Mouse (Mus musculus) MEL-GATA-1-ER (cell line): ENCODE results near the gene Srrm1.
A peak's percentile ranks its signal among the peaks of the same experiment; 100 is the strongest.

Source experiments
- DNase-seq: peaks from one replicate; pipeline ENCODE4 v3.0.0-alpha.2; 2012; ENCODE audit warnings: low read depth; ENCODE audit errors: extremely low read depth

The Srrm1 gene

GRCm38 (mm10) chr4:135273307-135273682 is 79.8 kb downstream of the Srrm1 start:
- DNase-seq = no peak

- DNase-seq = peak; percentile 84
Measured at GRCm38 (mm10) chr4:135272640-135273306, 80.3 kb downstream of the Srrm1 start, which contains the start of gene Clic4. TSS of gene Clic4 (minus strand) at chr4:135272814.

DNA sequence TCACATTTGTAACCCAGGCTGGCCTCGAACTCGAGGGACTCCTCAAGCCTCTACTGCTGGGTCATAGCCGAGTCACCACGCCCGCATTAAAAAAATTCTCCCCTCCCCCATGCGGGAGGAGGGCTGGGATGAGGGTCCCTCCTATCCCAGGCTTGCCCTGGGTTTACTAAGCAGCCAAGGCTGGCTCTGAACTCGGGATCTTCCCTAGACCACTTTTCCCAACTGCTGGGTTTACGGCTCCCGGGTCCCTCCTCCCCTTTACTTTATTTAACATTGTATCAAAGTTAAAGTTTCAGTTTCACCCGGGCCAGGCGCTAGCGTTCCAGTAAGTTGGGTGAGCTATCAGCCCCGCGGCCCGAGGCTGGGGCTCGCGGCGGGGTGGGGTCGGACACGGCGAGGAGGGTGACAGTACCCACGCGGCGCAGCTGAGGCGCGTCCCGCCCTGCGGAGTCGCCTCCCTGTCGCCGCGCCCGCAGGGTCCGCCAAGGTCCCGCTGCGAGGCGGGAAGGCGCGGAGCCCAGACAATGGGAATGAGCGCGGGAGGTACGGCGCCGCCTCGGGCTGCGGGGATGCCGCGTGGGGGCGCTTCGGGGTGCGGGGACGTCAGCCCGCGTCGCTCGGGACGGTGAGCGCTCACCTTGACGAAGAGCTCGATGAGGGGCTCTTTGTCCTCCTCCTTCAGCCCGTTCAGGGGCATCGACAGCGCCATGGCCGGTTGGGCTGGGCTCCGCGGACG is 81.1 kb downstream of the Srrm1 start:
- DNase-seq = no peak

DNA sequence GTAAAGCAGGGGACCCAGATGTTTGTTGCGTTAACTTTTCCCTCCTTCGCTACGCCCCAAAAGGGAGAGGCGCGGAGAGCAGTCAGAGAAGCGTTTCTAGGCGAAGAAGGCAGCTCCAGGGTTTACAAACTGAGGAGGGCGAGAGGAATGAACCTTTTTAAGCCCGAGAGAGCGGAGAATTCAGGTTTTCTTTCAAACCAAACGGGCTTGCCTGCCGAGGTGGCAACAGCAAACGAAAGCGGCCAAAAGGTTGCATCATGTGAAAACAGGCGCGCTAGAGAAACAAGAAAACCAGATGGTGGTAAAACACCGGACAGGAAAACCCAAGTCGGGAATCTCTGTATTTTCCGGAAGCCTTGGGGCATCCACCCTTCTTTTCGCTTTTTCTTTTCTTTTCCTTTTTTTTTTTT is 81.7 kb downstream of the Srrm1 start:
- no peak for DNase-seq
